Mouse (Mus musculus): ENCODE results near the gene Chst8. TPM values are rescaled to one million over a fixed set of nuclear protein-coding genes. Genes with fewer than 3 reads are reported as not detected.
A peak's percentile ranks its signal among the peaks of the same experiment; 100 is the strongest.

The Chst8 gene
- polyA plus RNA-seq, 1 experiment from 2014 or later, result 4.2 TPM

GRCm38 (mm10) chr7:34662227-34662626 lies 150.3 kb downstream of the Chst8 start:
- H3K9ac ChIP-seq, result no peak overlapping the region
- no peaks in the 10 kb centered on the region for H3K36me3 ChIP-seq
- no peak for ATAC-seq (ENCODE audit: insufficient number of reproducible peaks, low FRiP score, low TSS enrichment, low read depth)
- H3K4me1 ChIP-seq, result no peaks in the 10 kb centered on the region
- 17% methylated on average over 5 of the region's 5 CpGs for WGBS
- H3K27ac ChIP-seq (replicated peaks), result no peak overlapping the region
- H3K9me3 ChIP-seq (replicated peaks), result no peaks in the 10 kb centered on the region
- no peak overlapping the region for H3K4me3 ChIP-seq (replicated peaks)
- no peaks in the 10 kb centered on the region for H3K27me3 ChIP-seq
- H3K4me2 ChIP-seq (replicated peaks), result no peak overlapping the region

GRCm38 (mm10) chr7:34659386-34660085 lies 153.0 kb downstream of the Chst8 start:
- WGBS, result 35% methylated on average over 6 of the region's 6 CpGs
- Histone ChIP-seq H3K36me3 (no peaks in the 10 kb centered on the region), H3K4me3 (replicated peaks) (no peak overlapping the region), H3K9me3 (replicated peaks) (no peaks in the 10 kb centered on the region), H3K27me3 (no peaks in the 10 kb centered on the region), H3K4me1 (peaks cover 6% of the 10 kb centered on the region), H3K4me2 (replicated peaks) (no peak overlapping the region), H3K27ac (replicated peaks) (no peak overlapping the region), H3K9ac (no peak overlapping the region)
- no peak for ATAC-seq (ENCODE audit: insufficient number of reproducible peaks, low FRiP score, low TSS enrichment, low read depth)

GRCm38 (mm10) chr7:34656632-34657031 lies 155.9 kb downstream of the Chst8 start, which contains the start of gene Kctd15:
TSS of gene Kctd15 (minus strand) at chr7:34656732.
- Histone ChIP-seq H3K36me3 (no peaks in the 10 kb centered on the region), H3K9me3 (replicated peaks) (no peaks in the 10 kb centered on the region), H3K9ac (no peak within 1 kb of the TSS), H3K4me1 (peaks cover 18% of the 10 kb centered on the region), H3K27me3 (no peaks in the 10 kb centered on the region), H3K4me2 (replicated peaks) (peak within 1 kb of the TSS; percentile 87), H3K27ac (replicated peaks) (peak within 1 kb of the TSS; percentile 99), H3K4me3 (replicated peaks) (peak within 1 kb of the TSS; percentile 58)
- no peak for ATAC-seq (ENCODE audit: insufficient number of reproducible peaks, low FRiP score, low TSS enrichment, low read depth)
- 48% methylated on average over 5 of the region's 5 CpGs for WGBS

- no peaks in the 10 kb centered on the region for H3K9me3 ChIP-seq (replicated peaks)
- no peaks in the 10 kb centered on the region for H3K27me3 ChIP-seq
- H3K27ac ChIP-seq (replicated peaks), result peak overlapping the region; percentile 99
- H3K36me3 ChIP-seq, result 0 out of 2 replicates have a peak, but pooled peaks cover 2% of the 10 kb centered on the region
- peak; percentile 79 for ATAC-seq (ENCODE audit: insufficient number of reproducible peaks, low FRiP score, low TSS enrichment, low read depth)
- under 1% methylated on average over 62 of the region's 74 CpGs for WGBS
- H3K4me2 ChIP-seq (replicated peaks), result peak overlapping the region; percentile 87
- peak overlapping the region; percentile 85 for H3K9ac ChIP-seq
- peaks cover 28% of the 10 kb centered on the region for H3K4me1 ChIP-seq
- H3K4me3 ChIP-seq (replicated peaks), result peak overlapping the region; percentile 58
Measured at GRCm38 (mm10) chr7:34655086-34655839, 157.2 kb downstream of the Chst8 start.

GRCm38 (mm10) chr7:34654441-34655085 lies 157.9 kb downstream of the Chst8 start:
- Histone ChIP-seq H3K27me3 (no peaks in the 10 kb centered on the region), H3K4me3 (replicated peaks) (peak overlapping the region; percentile 58), H3K27ac (replicated peaks) (peak overlapping the region; percentile 99), H3K9ac (peak overlapping the region; percentile 85), H3K4me1 (peaks cover 31% of the 10 kb centered on the region), H3K9me3 (replicated peaks) (no peaks in the 10 kb centered on the region), H3K4me2 (replicated peaks) (peak overlapping the region; percentile 87), H3K36me3 (peaks cover 7% of the 10 kb centered on the region)
- WGBS, result 1% methylated on average over 66 of the region's 81 CpGs
- ATAC-seq (ENCODE audit: insufficient number of reproducible peaks, low FRiP score, low TSS enrichment, low read depth), result peak; percentile 66

- peak overlapping the region; percentile 87 for H3K4me2 ChIP-seq (replicated peaks)
- under 1% methylated on average over 56 of the region's 64 CpGs for WGBS
- peak overlapping the region; percentile 99 for H3K27ac ChIP-seq (replicated peaks)
- peaks cover 14% of the 10 kb centered on the region for H3K36me3 ChIP-seq
- no peaks in the 10 kb centered on the region for H3K9me3 ChIP-seq (replicated peaks)
- H3K27me3 ChIP-seq, result no peaks in the 10 kb centered on the region
- peaks cover 33% of the 10 kb centered on the region for H3K4me1 ChIP-seq
- peak; percentile 40 for ATAC-seq (ENCODE audit: insufficient number of reproducible peaks, low FRiP score, low TSS enrichment, low read depth)
- H3K9ac ChIP-seq, result peak overlapping the region; percentile 85
- peak overlapping the region; percentile 58 for H3K4me3 ChIP-seq (replicated peaks)
Measured at GRCm38 (mm10) chr7:34653731-34654440, 158.6 kb downstream of the Chst8 start.

- H3K4me2 ChIP-seq (replicated peaks), result peak overlapping the region; percentile 87
- no peaks in the 10 kb centered on the region for H3K9me3 ChIP-seq (replicated peaks)
- ATAC-seq (ENCODE audit: insufficient number of reproducible peaks, low FRiP score, low TSS enrichment, low read depth), result no peak
- WGBS, result 1% methylated on average over 48 of the region's 48 CpGs
- H3K27ac ChIP-seq (replicated peaks), result peak overlapping the region; percentile 99
- peaks cover 23% of the 10 kb centered on the region for H3K36me3 ChIP-seq
- H3K27me3 ChIP-seq, result no peaks in the 10 kb centered on the region
- H3K9ac ChIP-seq, result peak overlapping the region; percentile 85
- H3K4me1 ChIP-seq, result peaks cover 33% of the 10 kb centered on the region
- H3K4me3 ChIP-seq (replicated peaks), result peak overlapping the region; percentile 58
Measured at GRCm38 (mm10) chr7:34652751-34653502, 159.6 kb downstream of the Chst8 start.

GRCm38 (mm10) chr7:34651381-34651780 lies 161.1 kb downstream of the Chst8 start:
- Histone ChIP-seq H3K9me3 (replicated peaks) (no peaks in the 10 kb centered on the region), H3K4me3 (replicated peaks) (peak overlapping the region; percentile 58), H3K27ac (replicated peaks) (peak overlapping the region; percentile 99), H3K4me2 (replicated peaks) (peak overlapping the region; percentile 87), H3K27me3 (no peaks in the 10 kb centered on the region), H3K36me3 (peaks cover 30% of the 10 kb centered on the region), H3K4me1 (peaks cover 41% of the 10 kb centered on the region), H3K9ac (no peak overlapping the region)
- no peak for ATAC-seq (ENCODE audit: insufficient number of reproducible peaks, low FRiP score, low TSS enrichment, low read depth)
- 20% methylated on average over 2 of the region's 2 CpGs for WGBS

- Histone ChIP-seq H3K4me3 (replicated peaks) (no peak overlapping the region), H3K27me3 (no peaks in the 10 kb centered on the region), H3K9me3 (replicated peaks) (no peaks in the 10 kb centered on the region), H3K4me2 (replicated peaks) (no peak overlapping the region), H3K4me1 (peaks cover 58% of the 10 kb centered on the region), H3K36me3 (peaks cover 59% of the 10 kb centered on the region), H3K9ac (no peak overlapping the region), H3K27ac (replicated peaks) (no peak overlapping the region)
- 36% methylated on average over 9 of the region's 9 CpGs for WGBS
- no peak for ATAC-seq (ENCODE audit: insufficient number of reproducible peaks, low FRiP score, low TSS enrichment, low read depth)
Measured at GRCm38 (mm10) chr7:34647052-34647451, 165.5 kb downstream of the Chst8 start.

- Histone ChIP-seq H3K4me2 (replicated peaks) (no peak overlapping the region), H3K27ac (replicated peaks) (no peak overlapping the region), H3K4me3 (replicated peaks) (no peak overlapping the region), H3K9ac (no peak overlapping the region), H3K27me3 (no peaks in the 10 kb centered on the region), H3K9me3 (replicated peaks) (no peaks in the 10 kb centered on the region), H3K36me3 (peaks cover 66% of the 10 kb centered on the region), H3K4me1 (peaks cover 53% of the 10 kb centered on the region)
- WGBS, result 78% methylated on average over 12 of the region's 12 CpGs
- ATAC-seq (ENCODE audit: insufficient number of reproducible peaks, low FRiP score, low TSS enrichment, low read depth), result no peak
Measured at GRCm38 (mm10) chr7:34646144-34646795, 166.2 kb downstream of the Chst8 start.

Measured in embryonic facial prominence, embryonic 15.5 days (tissue).